In genomic region chr2:113757525-113758310, GRCm38 (mm10) we compare ENCODE assay signal across 7 mouse cellular contexts. TPM values are rescaled to one million over a fixed set of nuclear protein-coding genes. Genes with fewer than 3 reads are reported as not detected.
DNase-seq lines count a peak whose midpoint lies in the region; ATAC-seq lines count a peak whose summit lies in the region.

No protein-coding gene starts in this region.

- H3K4me1 ChIP-seq in lung, embryonic 16.5 days (replicated peaks; ENCODE audit: control insufficient read depth, insufficient read depth, low read length): peaks cover 12% of the 10 kb centered on the region
- H3K4me1 ChIP-seq in embryonic facial prominence, embryonic 13.5 days: peaks cover 30% of the 10 kb centered on the region
- H3K4me1 ChIP-seq in hindbrain, embryonic 15.5 days (replicated peaks): peaks cover 20% of the 10 kb centered on the region
- H3K4me1 ChIP-seq in liver, embryonic 16.5 days (ENCODE audit: control insufficient read depth, low read depth, low read length): no peaks in the 10 kb centered on the region

- under 1% methylated on average over 47 of the region's 47 CpGs for WGBS in lung, embryonic 16.5 days
- WGBS in embryonic facial prominence, embryonic 13.5 days: under 1% methylated on average over 47 of the region's 47 CpGs
- WGBS in hindbrain, embryonic 15.5 days: under 1% methylated on average over 47 of the region's 47 CpGs
- 2% methylated on average over 47 of the region's 47 CpGs for WGBS in liver, embryonic 16.5 days (ENCODE audit: insufficient replicate concordance)

- no peaks in the 10 kb centered on the region for H3K36me3 ChIP-seq in lung, embryonic 16.5 days (ENCODE audit: control insufficient read depth, insufficient read depth, low read length)
- no peaks in the 10 kb centered on the region for H3K36me3 ChIP-seq in embryonic facial prominence, embryonic 13.5 days
- no peaks in the 10 kb centered on the region for H3K36me3 ChIP-seq in hindbrain, embryonic 15.5 days
- no peaks in the 10 kb centered on the region for H3K36me3 ChIP-seq in liver, embryonic 16.5 days (ENCODE audit: control insufficient read depth, insufficient read depth)

- H3K4me3 ChIP-seq in lung, embryonic 16.5 days (ENCODE audit: low read length): peak overlapping the region; percentile 47
- H3K4me3 ChIP-seq in embryonic facial prominence, embryonic 13.5 days: peak overlapping the region; percentile 58
- H3K4me3 ChIP-seq in hindbrain, embryonic 15.5 days: peak overlapping the region; percentile 58
- no peak overlapping the region for H3K4me3 ChIP-seq in liver, embryonic 16.5 days (ENCODE audit: low read depth, low read length)

- H3K27ac ChIP-seq in lung, embryonic 16.5 days (ENCODE audit: low read length): no peak overlapping the region
- no peak overlapping the region for H3K27ac ChIP-seq in embryonic facial prominence, embryonic 13.5 days
- H3K27ac ChIP-seq in hindbrain, embryonic 15.5 days (replicated peaks): no peak overlapping the region
- no peak overlapping the region for H3K27ac ChIP-seq in liver, embryonic 16.5 days (ENCODE audit: low read length)

- H3K27me3 ChIP-seq in lung, embryonic 16.5 days (ENCODE audit: control insufficient read depth, insufficient read depth, low read depth, low read length): peaks cover 44% of the 10 kb centered on the region
- H3K27me3 ChIP-seq in embryonic facial prominence, embryonic 13.5 days: peaks cover 61% of the 10 kb centered on the region
- peaks cover 21% of the 10 kb centered on the region; the same call in 1 of the 2 replicates for H3K27me3 ChIP-seq in hindbrain, embryonic 15.5 days
- peaks cover 25% of the 10 kb centered on the region for H3K27me3 ChIP-seq in liver, embryonic 16.5 days (ENCODE audit: control insufficient read depth, insufficient read depth, low read depth, low read length)

- H3K4me2 ChIP-seq in lung, embryonic 16.5 days (ENCODE audit: low read depth, low read length): peak overlapping the region; percentile 74
- H3K4me2 ChIP-seq in embryonic facial prominence, embryonic 13.5 days: peak overlapping the region; percentile 98
- H3K4me2 ChIP-seq in hindbrain, embryonic 15.5 days: peak overlapping the region; percentile 99
- peak overlapping the region; percentile 44; the same call in 1 of the 2 replicates for H3K4me2 ChIP-seq in liver, embryonic 16.5 days (ENCODE audit: low read depth, low read length)

- H3K9ac ChIP-seq in lung, embryonic 16.5 days (ENCODE audit: low read length): peak overlapping the region; percentile 14; the same call in 1 of the 2 replicates
- peak overlapping the region; percentile 65 for H3K9ac ChIP-seq in embryonic facial prominence, embryonic 13.5 days
- peak overlapping the region; percentile 57 for H3K9ac ChIP-seq in hindbrain, embryonic 15.5 days
- no peak overlapping the region for H3K9ac ChIP-seq in liver, embryonic 16.5 days (ENCODE audit: low read depth, low read length)

- H3K9me3 ChIP-seq in lung, embryonic 16.5 days (ENCODE audit: control insufficient read depth, low read length): no peaks in the 10 kb centered on the region
- no peaks in the 10 kb centered on the region for H3K9me3 ChIP-seq in embryonic facial prominence, embryonic 13.5 days
- H3K9me3 ChIP-seq in hindbrain, embryonic 15.5 days: no peaks in the 10 kb centered on the region
- no peaks in the 10 kb centered on the region for H3K9me3 ChIP-seq in liver, embryonic 16.5 days (replicated peaks; ENCODE audit: control insufficient read depth, low read length)

- ATAC-seq in lung, embryonic 16.5 days (ENCODE audit: low read depth): peak; percentile 38; the same call in 1 of the 2 replicates
- ATAC-seq in embryonic facial prominence, embryonic 13.5 days (ENCODE audit: insufficient number of reproducible peaks, insufficient read depth, low FRiP score, low TSS enrichment, low read depth): peak; percentile 29
- peak; percentile 45 for ATAC-seq in hindbrain, embryonic 15.5 days (ENCODE audit: low FRiP score, low read depth)
- no peak for ATAC-seq in liver, embryonic 16.5 days (ENCODE audit: low read depth)

- DNase-seq in lung, postnatal 25 days (ENCODE audit: low spot score): no peak
- peak; percentile 40 for DNase-seq in right cerebral cortex, postnatal 4 days
- DNase-seq in urinary bladder, adult 2 months (ENCODE audit: low spot score): no peak

RNA-seq across cellular contexts. Expression of gene Grem1, which starts 0.7 kb away (rescaled TPM):
- 0.11 and 0.15 TPM in 2 replicates for polyA plus RNA-seq in lung, embryonic 16.5 days (2015; fragmentation: Nextera tagmentation; extraction: Ambion mirVana)
- 1.9 and 2.2 TPM in 2 replicates for polyA plus RNA-seq in embryonic facial prominence, embryonic 13.5 days (2015; fragmentation: Nextera tagmentation; extraction: Ambion mirVana)
- 2.0 and 2.2 TPM in 2 replicates for polyA plus RNA-seq in hindbrain, embryonic 15.5 days (2015; fragmentation: Nextera tagmentation; extraction: Ambion mirVana)
- 0.08 TPM in 1 of 2 replicates, not detected in the other for polyA plus RNA-seq in liver, embryonic 16.5 days (2015; fragmentation: Nextera tagmentation; extraction: Ambion mirVana)
- 0.07 and 0.12 TPM in 2 replicates for polyA plus RNA-seq in urinary bladder, adult 2 months (2012; rRNA removed)

Comparison
In these comparisons a context has a peak if more than half of its experiments do, and no peak if none do; other contexts are left out.
1. H3K4me2 ChIP-seq: peak in every context shown above with its lines; median percentile 99 in hindbrain, embryonic 15.5 days; 98 in embryonic facial prominence, embryonic 13.5 days; 74 in lung, embryonic 16.5 days; 44 in liver, embryonic 16.5 days.